Mouse (Mus musculus): Measurements from ENCODE around the gene Slc6a16. TPM values are rescaled to one million over a fixed set of nuclear protein-coding genes. Genes with fewer than 3 reads are reported as not detected.

Gene Slc6a16
- polyA plus RNA-seq, 1 experiment from 2014 or later: not detected

DNA sequence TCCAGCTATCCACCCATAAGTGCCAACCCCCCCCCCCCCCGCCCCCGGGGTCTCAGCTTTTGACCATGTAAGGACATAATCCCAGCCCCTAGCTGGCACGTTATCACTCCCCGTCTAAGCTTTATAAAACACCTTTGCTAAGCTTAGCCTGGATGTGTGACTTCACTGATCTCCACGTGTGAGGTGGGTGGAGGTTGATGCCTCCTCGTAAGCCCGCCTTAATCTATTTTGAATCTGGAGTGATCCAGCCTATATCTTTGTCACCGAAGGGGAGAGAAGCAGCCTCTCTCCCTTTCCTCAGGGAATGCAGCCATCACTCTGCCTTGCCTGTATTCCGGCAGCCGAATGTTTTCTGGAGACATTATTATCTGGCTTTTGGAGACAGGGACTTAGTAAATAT lies 38.2 kb upstream of the Slc6a16 start:
- Histone ChIP-seq H3K4me1 (peaks cover 12% of the 10 kb centered on the region), H3K4me3 (no peak overlapping the region), H3K27ac (no peak overlapping the region), H3K36me3 (replicated peaks) (no peaks in the 10 kb centered on the region), H3K27me3 (ENCODE audit: poor library complexity, severe bottlenecking) (peaks cover 43% of the 10 kb centered on the region), H3K9me3 (no peaks in the 10 kb centered on the region)
- 64% methylated on average over 10 of the region's 10 CpGs for WGBS
- DNase-seq (ENCODE audit: extremely low spot score, low spot score): no peak

DNA sequence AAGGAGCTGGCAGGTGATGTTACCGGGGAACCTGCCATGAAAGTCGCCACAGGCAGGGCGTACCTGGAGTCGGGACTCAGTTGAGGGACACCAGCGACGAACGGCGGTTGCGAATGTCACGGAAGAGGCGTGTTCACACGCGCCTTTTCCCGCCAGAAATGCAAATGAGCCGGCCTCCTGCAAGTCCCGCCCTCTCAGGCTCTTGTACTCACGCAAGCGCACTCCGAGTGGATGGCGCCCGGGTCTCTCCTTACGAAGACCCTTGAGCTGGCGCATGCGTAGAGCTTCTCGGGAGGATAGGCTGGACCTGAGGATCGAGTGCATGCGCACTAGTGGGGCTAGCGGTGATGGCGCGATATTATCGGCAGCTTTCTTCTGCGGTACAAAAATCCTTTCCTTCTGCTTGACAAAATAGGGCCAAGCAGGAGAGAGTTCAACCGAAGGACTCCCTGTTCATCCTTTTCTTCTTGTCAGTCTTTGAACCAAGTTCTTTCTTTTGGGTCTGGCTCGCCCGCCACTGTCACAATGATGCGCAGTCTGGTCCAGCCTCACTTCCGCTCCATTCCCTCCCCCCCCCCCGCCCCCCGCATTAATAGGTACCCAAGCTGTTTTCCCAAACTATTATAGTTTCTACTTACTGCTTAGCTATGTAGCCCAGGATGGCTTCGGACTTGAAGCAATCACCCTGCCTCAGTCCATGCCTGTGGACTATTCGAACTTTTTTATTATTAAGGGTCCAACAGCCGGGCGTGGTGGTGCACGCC lies 36.3 kb upstream of the Slc6a16 start, which contains the start of gene Ccdc155:
Ccdc155 (minus strand) TSS at position 513 of the 764 bp plus-strand sequence.
- WGBS: 9% methylated on average over 44 of the region's 44 CpGs
- H3K36me3 ChIP-seq (replicated peaks): no peaks in the 10 kb centered on the region
- peak; percentile 99 for DNase-seq (ENCODE audit: extremely low spot score, low spot score)
- H3K27me3 ChIP-seq (ENCODE audit: poor library complexity, severe bottlenecking): peaks cover 47% of the 10 kb centered on the region
- H3K4me3 ChIP-seq: peak within 1 kb of the TSS; percentile 57
- H3K4me1 ChIP-seq: peaks cover 5% of the 10 kb centered on the region
- peak within 1 kb of the TSS; percentile 88 for H3K27ac ChIP-seq
- H3K9me3 ChIP-seq: no peaks in the 10 kb centered on the region

DNA sequence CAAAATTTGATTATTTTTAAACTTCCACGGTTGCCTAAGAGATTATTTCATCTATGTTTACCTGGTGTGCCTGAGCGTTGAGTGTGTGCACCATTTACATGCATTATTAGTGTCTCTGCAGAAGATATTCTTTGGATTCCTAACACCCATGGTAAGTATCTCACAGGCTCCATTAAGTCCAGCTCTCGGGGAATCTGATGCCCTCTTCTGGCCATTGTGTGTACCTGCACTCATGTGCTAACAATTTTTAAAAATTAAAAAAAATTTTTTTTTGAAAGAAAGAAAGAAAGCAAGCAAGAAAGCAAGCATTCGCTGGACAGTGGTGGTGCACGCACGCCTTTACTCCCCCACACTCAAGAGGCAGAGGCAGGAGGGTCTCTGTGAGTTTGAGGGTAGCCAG lies 32.6 kb upstream of the Slc6a16 start:
- no peak for DNase-seq (ENCODE audit: extremely low spot score, low spot score)
- no peaks in the 10 kb centered on the region for H3K36me3 ChIP-seq (replicated peaks)
- no peak overlapping the region for H3K4me3 ChIP-seq
- H3K9me3 ChIP-seq: no peaks in the 10 kb centered on the region
- peaks cover 62% of the 10 kb centered on the region for H3K27me3 ChIP-seq (ENCODE audit: poor library complexity, severe bottlenecking)
- WGBS: 81% methylated on average over 6 of the region's 6 CpGs
- H3K4me1 ChIP-seq: peaks cover 13% of the 10 kb centered on the region
- H3K27ac ChIP-seq: no peak overlapping the region

- Histone ChIP-seq H3K4me3 (no peak overlapping the region), H3K4me1 (peaks cover 26% of the 10 kb centered on the region), H3K36me3 (replicated peaks) (no peaks in the 10 kb centered on the region), H3K27me3 (ENCODE audit: poor library complexity, severe bottlenecking) (peaks cover 57% of the 10 kb centered on the region), H3K27ac (no peak overlapping the region), H3K9me3 (no peaks in the 10 kb centered on the region)
- no peak for DNase-seq (ENCODE audit: extremely low spot score, low spot score)
- 80% methylated on average over 10 of the region's 10 CpGs for WGBS
Measured at GRCm38 (mm10) chr7:45211070-45211469, 29.8 kb upstream of the Slc6a16 start.

DNA sequence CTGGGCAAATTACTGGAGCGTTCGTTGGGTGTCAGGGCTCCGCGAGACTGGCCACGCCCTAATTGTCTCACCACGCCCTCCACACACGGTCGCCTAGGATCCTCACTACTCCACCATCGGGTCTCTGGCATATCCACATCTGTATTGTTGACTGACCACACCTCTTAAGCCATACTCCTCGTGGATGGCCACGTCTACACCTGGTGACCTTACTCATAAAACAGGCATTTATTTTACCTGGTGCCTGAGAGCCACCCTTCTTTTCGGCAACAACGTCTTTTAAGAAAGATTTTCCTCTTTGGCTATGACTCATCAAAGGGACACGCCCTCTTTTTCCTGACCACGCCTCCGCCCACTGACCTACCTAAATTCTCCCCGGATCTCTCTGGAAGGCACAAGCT lies 29.0 kb upstream of the Slc6a16 start, which contains the start of gene Dkkl1:
Dkkl1 (minus strand) TSS at position 297 of the 401 bp plus-strand sequence.
- Histone ChIP-seq H3K27me3 (ENCODE audit: poor library complexity, severe bottlenecking) (peaks cover 55% of the 10 kb centered on the region), H3K36me3 (replicated peaks) (peaks cover under 1% of the 10 kb centered on the region), H3K27ac (no peak within 1 kb of the TSS), H3K9me3 (no peaks in the 10 kb centered on the region), H3K4me1 (peaks cover 31% of the 10 kb centered on the region), H3K4me3 (peak within 1 kb of the TSS; percentile 21)
- WGBS: 7% methylated on average over 17 of the region's 17 CpGs
- DNase-seq (ENCODE audit: extremely low spot score, low spot score): no peak

- H3K9me3 ChIP-seq: no peaks in the 10 kb centered on the region
- peaks cover 6% of the 10 kb centered on the region for H3K36me3 ChIP-seq (replicated peaks)
- H3K4me1 ChIP-seq: peaks cover 36% of the 10 kb centered on the region
- no peak overlapping the region for H3K27ac ChIP-seq
- 79% methylated on average over 7 of the region's 7 CpGs for WGBS
- H3K4me3 ChIP-seq: no peak overlapping the region
- no peak for DNase-seq (ENCODE audit: extremely low spot score, low spot score)
- peaks cover 55% of the 10 kb centered on the region for H3K27me3 ChIP-seq (ENCODE audit: poor library complexity, severe bottlenecking)
Measured at GRCm38 (mm10) chr7:45212356-45212755, 28.5 kb upstream of the Slc6a16 start.

GRCm38 (mm10) chr7:45213708-45214107 lies 27.2 kb upstream of the Slc6a16 start:
- Histone ChIP-seq H3K9me3 (no peaks in the 10 kb centered on the region), H3K27ac (no peak overlapping the region), H3K27me3 (ENCODE audit: poor library complexity, severe bottlenecking) (peaks cover 51% of the 10 kb centered on the region), H3K4me3 (no peak overlapping the region), H3K36me3 (replicated peaks) (peaks cover 19% of the 10 kb centered on the region), H3K4me1 (peaks cover 50% of the 10 kb centered on the region)
- WGBS: 60% methylated on average over 5 of the region's 5 CpGs
- DNase-seq (ENCODE audit: extremely low spot score, low spot score): no peak

DNA sequence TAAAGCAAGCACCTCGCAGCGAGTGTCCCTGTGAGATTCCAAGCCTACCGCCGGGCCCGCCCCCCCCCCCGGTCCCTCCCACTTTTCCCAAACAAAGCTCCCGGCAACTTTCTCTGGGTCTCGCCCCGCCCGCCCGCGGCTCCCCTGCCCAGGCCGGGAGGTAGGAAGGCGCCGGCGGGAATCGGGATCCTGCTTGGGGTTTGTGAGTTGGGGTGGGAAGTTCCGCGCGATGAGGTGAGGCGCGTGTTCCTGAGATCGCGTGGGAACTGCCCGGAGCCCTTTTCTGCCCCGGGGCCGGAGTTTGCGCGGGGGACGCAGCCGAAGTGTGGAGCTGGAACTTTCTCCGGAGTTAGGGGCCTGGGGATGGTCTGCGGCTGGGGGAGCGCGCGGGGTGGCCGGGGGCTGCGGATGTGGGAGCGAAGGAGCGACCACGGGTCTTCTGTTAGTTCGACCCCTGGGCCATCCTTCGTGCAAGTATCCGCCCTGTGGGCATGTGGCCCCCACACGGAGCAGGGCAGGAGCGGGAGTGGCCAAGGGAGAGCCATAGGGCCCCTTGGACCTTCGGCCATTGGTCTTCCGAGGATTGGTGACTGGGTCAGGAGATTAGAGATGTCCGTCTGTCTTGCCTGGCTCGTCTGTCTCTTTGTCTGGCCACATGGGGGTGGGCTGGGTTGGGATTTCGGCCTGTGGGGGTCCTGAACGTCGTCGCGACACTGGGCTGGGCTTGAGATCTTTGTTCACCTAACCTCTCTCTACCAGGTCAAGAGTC lies 25.0 kb upstream of the Slc6a16 start, which contains the start of gene Tead2:
Tead2 (plus strand) TSS at position 81 of the 769 bp plus-strand sequence.
- no peaks in the 10 kb centered on the region; the same call in 1 of the 2 replicates for H3K9me3 ChIP-seq
- H3K4me3 ChIP-seq: peak within 1 kb of the TSS; percentile 87
- 1% methylated on average over 52 of the region's 55 CpGs for WGBS
- DNase-seq (ENCODE audit: extremely low spot score, low spot score): peak; percentile 83
- peak within 1 kb of the TSS; percentile 100 for H3K27ac ChIP-seq
- peaks cover 30% of the 10 kb centered on the region for H3K27me3 ChIP-seq (ENCODE audit: poor library complexity, severe bottlenecking)
- H3K4me1 ChIP-seq: peaks cover 67% of the 10 kb centered on the region
- peaks cover 41% of the 10 kb centered on the region for H3K36me3 ChIP-seq (replicated peaks)

- Histone ChIP-seq H3K27me3 (ENCODE audit: poor library complexity, severe bottlenecking) (peaks cover 22% of the 10 kb centered on the region), H3K4me3 (peak overlapping the region; percentile 87), H3K36me3 (replicated peaks) (peaks cover 48% of the 10 kb centered on the region), H3K9me3 (no peaks in the 10 kb centered on the region; the same call in 1 of the 2 replicates), H3K27ac (peak overlapping the region; percentile 100), H3K4me1 (peaks cover 69% of the 10 kb centered on the region)
- WGBS: under 1% methylated on average over 13 of the region's 13 CpGs
- DNase-seq (ENCODE audit: extremely low spot score, low spot score): peak; percentile 92
Measured at GRCm38 (mm10) chr7:45216442-45217183, 24.3 kb upstream of the Slc6a16 start.

DNA sequence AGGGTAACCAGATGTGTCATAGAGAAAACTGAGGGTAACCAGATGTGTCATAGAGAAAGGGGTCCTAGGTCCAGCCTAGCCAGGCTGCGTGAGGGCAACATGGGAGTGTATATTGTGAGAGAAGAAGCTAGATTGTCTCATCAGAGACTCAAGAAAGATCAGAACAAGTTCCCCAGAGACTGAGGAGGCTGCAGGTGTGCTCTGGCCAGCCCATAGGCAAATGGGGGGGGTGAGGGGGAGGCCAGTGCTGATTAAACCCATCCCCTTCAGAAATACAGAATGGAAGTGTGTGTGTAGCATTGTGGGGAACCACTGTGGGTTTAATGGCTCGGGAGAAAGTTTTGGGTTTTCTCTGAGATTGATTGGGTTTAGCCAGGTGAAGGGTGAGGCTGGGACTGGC lies 19.2 kb upstream of the Slc6a16 start:
- Histone ChIP-seq H3K36me3 (replicated peaks) (peaks cover 99% of the 10 kb centered on the region), H3K4me3 (no peak overlapping the region), H3K4me1 (peaks cover 44% of the 10 kb centered on the region), H3K27ac (no peak overlapping the region), H3K27me3 (ENCODE audit: poor library complexity, severe bottlenecking) (no peaks in the 10 kb centered on the region), H3K9me3 (no peaks in the 10 kb centered on the region; the same call in 1 of the 2 replicates)
- DNase-seq (ENCODE audit: extremely low spot score, low spot score): no peak
- 91% methylated on average over 2 of the region's 2 CpGs for WGBS

GRCm38 (mm10) chr7:45224826-45225225 lies 16.1 kb upstream of the Slc6a16 start:
- no peak overlapping the region for H3K27ac ChIP-seq
- no peak for DNase-seq (ENCODE audit: extremely low spot score, low spot score)
- H3K4me3 ChIP-seq: no peak overlapping the region
- WGBS: 90% methylated on average over 7 of the region's 7 CpGs
- peaks cover 100% of the 10 kb centered on the region for H3K36me3 ChIP-seq (replicated peaks)
- peaks cover 13% of the 10 kb centered on the region for H3K4me1 ChIP-seq
- no peaks in the 10 kb centered on the region for H3K27me3 ChIP-seq (ENCODE audit: poor library complexity, severe bottlenecking)
- no peaks in the 10 kb centered on the region; the same call in 1 of the 2 replicates for H3K9me3 ChIP-seq

GRCm38 (mm10) chr7:45226421-45226820 lies 14.5 kb upstream of the Slc6a16 start:
- 98% methylated on average over 5 of the region's 5 CpGs for whole genome bisulfite sequencing
- DNase-seq (ENCODE audit: extremely low spot score, low spot score): no peak
- peaks cover 4% of the 10 kb centered on the region; the same call in 1 of the 2 replicates for H3K4me1 ChIP-seq
- no peaks in the 10 kb centered on the region for H3K27me3 ChIP-seq (ENCODE audit: poor library complexity, severe bottlenecking)
- no peak overlapping the region for H3K27ac ChIP-seq
- H3K36me3 ChIP-seq (replicated peaks): peaks cover 100% of the 10 kb centered on the region
- no peak overlapping the region for H3K4me3 ChIP-seq
- no peaks in the 10 kb centered on the region for H3K9me3 ChIP-seq

Measured in forebrain, embryonic 10.5 days (tissue).